Comparison of ENCODE assay signal across 8 mouse cellular contexts in the genomic region with DNA sequence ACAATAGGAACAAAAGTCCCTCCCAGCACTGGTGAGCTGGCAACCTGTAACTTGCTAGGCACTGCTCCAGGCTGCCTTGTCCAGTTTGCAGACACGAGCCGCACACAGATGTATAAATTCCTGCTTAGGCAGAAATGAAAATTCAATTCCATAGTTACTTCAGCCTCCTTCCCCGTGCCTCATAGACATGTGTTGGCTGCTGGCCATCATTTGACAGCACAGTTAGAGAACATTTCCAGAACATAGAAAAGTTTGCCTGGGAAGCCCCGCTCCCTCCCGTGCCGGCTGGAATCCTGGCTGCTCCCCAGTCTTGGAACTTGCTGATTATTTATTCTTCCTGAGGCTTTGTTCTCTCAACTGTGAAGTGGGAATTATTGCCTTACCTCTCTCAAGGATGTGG.
A peak's percentile ranks its signal among the peaks of the same experiment; 100 is the strongest.
DNase-seq lines count a peak whose midpoint lies in the region; ATAC-seq and TF ChIP-seq lines count a peak whose summit lies in the region.

No protein-coding gene starts in this region.

- peak; percentile 8 for DNase-seq in hindbrain, embryonic 11.5 days (ENCODE audit: low spot score)
- no peak for DNase-seq in hindbrain, embryonic 10.5 days (ENCODE audit: low spot score)
- peak; percentile 51 for DNase-seq in adrenal gland, postnatal 25 days
- peak; percentile 55 to 56 for DNase-seq in heart, adult 2 months
- DNase-seq in kidney, adult 9 months, result peak; percentile 46

- H3K27me3 ChIP-seq in hindbrain, embryonic 11.5 days (ENCODE audit: control insufficient read depth, insufficient read depth, low read length), result no peaks in the 10 kb centered on the region
- no peaks in the 10 kb centered on the region for H3K27me3 ChIP-seq in hindbrain, embryonic 10.5 days (ENCODE audit: insufficient read depth, poor library complexity, severe bottlenecking)
- H3K27me3 ChIP-seq in heart, adult 2 months (ENCODE audit: control insufficient read depth, insufficient read depth, low read length), result no peaks in the 10 kb centered on the region
- H3K27me3 ChIP-seq in lung, embryonic 15.5 days, result no peaks in the 10 kb centered on the region
- H3K27me3 ChIP-seq in stomach, embryonic 14.5 days (ENCODE audit: control insufficient read depth, insufficient read depth, low read length), result no peaks in the 10 kb centered on the region

- TF ChIP-seq CTCF in heart, adult 2 months (IDR thresholded peaks at IDR 0.05), result no peak

- no peaks in the 10 kb centered on the region for H3K4me1 ChIP-seq in hindbrain, embryonic 11.5 days (replicated peaks; ENCODE audit: control insufficient read depth, insufficient read depth, low read length)
- peaks cover 21% of the 10 kb centered on the region; the same call in 1 of the 2 replicates for H3K4me1 ChIP-seq in hindbrain, embryonic 10.5 days (replicated peaks)
- H3K4me1 ChIP-seq in heart, adult 2 months (ENCODE audit: control insufficient read depth, insufficient read depth, low read length), result peaks cover 8% of the 10 kb centered on the region
- peaks cover 33% of the 10 kb centered on the region for H3K4me1 ChIP-seq in lung, embryonic 15.5 days
- H3K4me1 ChIP-seq in stomach, embryonic 14.5 days (ENCODE audit: control insufficient read depth, insufficient read depth, low read length), result peaks cover 13% of the 10 kb centered on the region; the same call in 1 of the 2 replicates

- H3K27ac ChIP-seq in hindbrain, embryonic 11.5 days (ENCODE audit: low read depth, low read length), result no peak overlapping the region
- H3K27ac ChIP-seq in hindbrain, embryonic 10.5 days, result no peak overlapping the region
- H3K27ac ChIP-seq in heart, adult 2 months, result peak overlapping the region; percentile 11; the same call in 1 of the 2 replicates
- peak overlapping the region; percentile 70 for H3K27ac ChIP-seq in lung, embryonic 15.5 days
- peak overlapping the region; percentile 77; the same call in 1 of the 2 replicates for H3K27ac ChIP-seq in stomach, embryonic 14.5 days (ENCODE audit: low read length)

- TF ChIP-seq POLR2A in heart, adult 2 months (IDR thresholded peaks at IDR 0.05; ENCODE audit: insufficient read depth, low read depth, low read length), result no peak

- H3K79me2 ChIP-seq in heart, adult 2 months (replicated peaks; ENCODE audit: control insufficient read depth, insufficient read depth, low read length), result no peaks in the 10 kb centered on the region

- ATAC-seq in hindbrain, embryonic 11.5 days (ENCODE audit: low FRiP score), result no peak
- ATAC-seq in lung, embryonic 15.5 days (ENCODE audit: borderline replicate concordance, extremely low read depth, low FRiP score, low TSS enrichment), result peak; percentile 85
- ATAC-seq in stomach, embryonic 14.5 days (ENCODE audit: insufficient number of reproducible peaks, insufficient read depth, low FRiP score, low read depth), result peak; percentile 84; the same call in 1 of the 2 replicates
- ATAC-seq in erythroblast, adult 5-6 weeks (replicated peaks; ENCODE audit: low FRiP score, poor library complexity, severe bottlenecking), result no peak

- no peak overlapping the region for H3K4me2 ChIP-seq in hindbrain, embryonic 11.5 days (replicated peaks; ENCODE audit: low read depth, low read length)
- no peak overlapping the region for H3K4me2 ChIP-seq in lung, embryonic 15.5 days
- H3K4me2 ChIP-seq in stomach, embryonic 14.5 days (replicated peaks; ENCODE audit: low read depth, low read length), result no peak overlapping the region

- H3K36me3 ChIP-seq in hindbrain, embryonic 11.5 days (ENCODE audit: control insufficient read depth, insufficient read depth, low read length), result no peaks in the 10 kb centered on the region
- no peaks in the 10 kb centered on the region for H3K36me3 ChIP-seq in hindbrain, embryonic 10.5 days
- peaks cover 5% of the 10 kb centered on the region for H3K36me3 ChIP-seq in heart, adult 2 months (ENCODE audit: control insufficient read depth, insufficient read depth, low read length)
- H3K36me3 ChIP-seq in lung, embryonic 15.5 days, result no peaks in the 10 kb centered on the region
- H3K36me3 ChIP-seq in stomach, embryonic 14.5 days (ENCODE audit: control insufficient read depth, insufficient read depth, low read length), result no peaks in the 10 kb centered on the region

- no peak overlapping the region for H3K4me3 ChIP-seq in hindbrain, embryonic 11.5 days (ENCODE audit: low read depth, low read length)
- H3K4me3 ChIP-seq in hindbrain, embryonic 10.5 days, result no peak overlapping the region
- peak overlapping the region; percentile 38; the same call in 1 of the 2 replicates for H3K4me3 ChIP-seq in heart, adult 2 months
- H3K4me3 ChIP-seq in lung, embryonic 15.5 days, result no peak overlapping the region
- no peak overlapping the region for H3K4me3 ChIP-seq in stomach, embryonic 14.5 days (ENCODE audit: low read depth, low read length)

- H3K9me3 ChIP-seq in hindbrain, embryonic 11.5 days (ENCODE audit: control insufficient read depth, low read length), result no peaks in the 10 kb centered on the region
- no peaks in the 10 kb centered on the region for H3K9me3 ChIP-seq in hindbrain, embryonic 10.5 days
- no peaks in the 10 kb centered on the region for H3K9me3 ChIP-seq in lung, embryonic 15.5 days
- H3K9me3 ChIP-seq in stomach, embryonic 14.5 days (ENCODE audit: control insufficient read depth, low read depth, low read length), result no peaks in the 10 kb centered on the region

- no peak overlapping the region for H3K9ac ChIP-seq in hindbrain, embryonic 11.5 days (ENCODE audit: low read depth, low read length)
- no peak overlapping the region for H3K9ac ChIP-seq in heart, adult 2 months (ENCODE audit: low read depth, low read length)
- H3K9ac ChIP-seq in lung, embryonic 15.5 days, result no peak overlapping the region
- no peak overlapping the region for H3K9ac ChIP-seq in stomach, embryonic 14.5 days (replicated peaks; ENCODE audit: low read depth, low read length)

- 61% methylated on average over 6 of the region's 6 CpGs for WGBS in hindbrain, embryonic 11.5 days
- WGBS in hindbrain, embryonic 10.5 days, result 52% methylated on average over 6 of the region's 6 CpGs
- WGBS in heart, adult 2 months, result 5% methylated on average over 6 of the region's 6 CpGs
- WGBS in lung, embryonic 15.5 days, result 4% methylated on average over 6 of the region's 6 CpGs
- 12% methylated on average over 6 of the region's 6 CpGs for WGBS in stomach, embryonic 14.5 days

- intact Hi-C loops in heart, adult 2 months (cut with DNase I), result no loop called here

- TF ChIP-seq EP300 in heart, adult 2 months (IDR thresholded peaks at IDR 0.05; ENCODE audit: insufficient read depth, low read depth, low read length), result no peak

Comparison
In these comparisons a context has a peak if more than half of its experiments do, and no peak if none do; other contexts are left out.
1. ATAC-seq: peak in lung, embryonic 15.5 days (single experiment) and stomach, embryonic 14.5 days (single experiment); none in hindbrain, embryonic 11.5 days (single experiment) and erythroblast, adult 5-6 weeks (single experiment).
2. H3K27ac ChIP-seq: peak in heart, adult 2 months (single experiment), lung, embryonic 15.5 days (single experiment) and stomach, embryonic 14.5 days (single experiment); none in hindbrain, embryonic 11.5 days (single experiment) and hindbrain, embryonic 10.5 days (single experiment).